Mouse (Mus musculus) kidney, adult 8-10 months (tissue): ENCODE data around the gene Tsc22d3.
"Not testable (repeated sequence)": the region's sequence is repeated elsewhere in the genome, so short reads cannot be mapped to it uniquely, and the experiment has no call there.

ENCODE experiments used
- DNase-seq, 2 experiments: peaks; one replicate each; pipeline ENCODE4 v3.0.0; 2022

Gene Tsc22d3

DNA sequence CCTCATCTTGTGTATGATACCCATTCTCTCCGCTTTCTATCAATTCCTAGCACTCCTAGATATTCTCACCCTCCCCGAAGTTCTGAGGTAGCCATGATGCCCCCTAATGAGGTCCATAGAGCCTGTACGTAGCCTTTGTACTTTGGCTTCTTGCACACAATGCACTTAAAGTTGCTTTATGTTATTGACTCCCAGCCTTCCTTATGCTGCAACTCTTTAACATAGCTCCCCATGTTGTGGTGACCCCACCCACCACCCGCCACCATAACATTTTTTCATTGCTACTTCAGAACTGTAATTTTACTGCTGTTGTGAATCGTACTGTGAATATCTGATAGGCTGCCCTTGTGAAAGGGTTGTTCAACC, 74.2 kb downstream of the Tsc22d3 start:
- no peak for DNase-seq

DNA sequence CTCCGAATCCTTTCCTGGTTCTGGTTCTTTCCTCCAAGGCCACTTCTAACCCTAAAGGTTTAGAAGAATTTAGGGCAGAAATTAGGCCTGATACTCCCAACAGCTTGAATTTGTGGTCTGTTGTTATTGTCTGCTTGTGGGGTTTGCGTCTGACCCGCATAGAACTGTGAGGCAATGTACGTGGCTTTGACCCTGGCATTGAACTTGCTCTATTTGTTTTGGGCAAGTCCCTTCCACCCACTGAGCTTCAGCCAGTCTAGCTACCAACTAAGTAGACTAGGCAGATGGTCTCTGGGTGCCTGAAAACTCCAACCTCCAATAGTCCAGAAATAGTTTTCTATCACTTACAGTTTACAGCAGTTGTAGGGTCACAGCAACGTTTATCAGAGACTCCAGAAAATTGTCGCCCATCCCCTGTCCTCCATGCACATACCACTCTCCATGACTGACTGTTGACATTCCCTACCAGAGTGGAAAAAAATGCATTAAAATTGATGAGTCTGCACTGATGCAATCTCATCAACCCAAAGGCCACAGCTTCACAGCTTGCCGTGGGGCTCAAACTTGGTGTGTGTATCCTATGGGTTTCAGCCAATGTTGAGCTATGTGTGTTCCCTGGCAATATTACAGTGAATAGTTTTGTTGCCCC, 74.7 kb downstream of the Tsc22d3 start:
- no peak for DNase-seq

DNA sequence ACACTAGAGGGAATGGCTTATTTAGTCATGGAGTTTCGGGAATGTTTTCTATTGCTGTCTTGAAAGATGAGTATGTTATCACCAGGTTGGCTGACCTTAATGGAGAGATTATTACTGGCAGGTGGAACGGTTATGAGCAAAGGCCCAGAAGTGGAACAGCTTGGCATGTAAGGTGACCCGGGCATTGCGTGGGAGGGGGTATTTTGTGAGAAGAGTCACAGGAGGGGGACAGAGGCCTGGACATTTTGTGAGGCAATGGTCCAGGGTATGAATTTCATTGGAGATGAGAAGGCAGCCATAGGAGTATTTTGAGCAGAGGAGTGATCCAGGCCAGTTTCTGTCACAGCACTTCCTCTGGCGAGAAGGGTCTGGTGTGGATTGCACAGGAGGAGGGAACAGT, 76.2 kb downstream of the Tsc22d3 start:
- DNase-seq, result no peak

DNA sequence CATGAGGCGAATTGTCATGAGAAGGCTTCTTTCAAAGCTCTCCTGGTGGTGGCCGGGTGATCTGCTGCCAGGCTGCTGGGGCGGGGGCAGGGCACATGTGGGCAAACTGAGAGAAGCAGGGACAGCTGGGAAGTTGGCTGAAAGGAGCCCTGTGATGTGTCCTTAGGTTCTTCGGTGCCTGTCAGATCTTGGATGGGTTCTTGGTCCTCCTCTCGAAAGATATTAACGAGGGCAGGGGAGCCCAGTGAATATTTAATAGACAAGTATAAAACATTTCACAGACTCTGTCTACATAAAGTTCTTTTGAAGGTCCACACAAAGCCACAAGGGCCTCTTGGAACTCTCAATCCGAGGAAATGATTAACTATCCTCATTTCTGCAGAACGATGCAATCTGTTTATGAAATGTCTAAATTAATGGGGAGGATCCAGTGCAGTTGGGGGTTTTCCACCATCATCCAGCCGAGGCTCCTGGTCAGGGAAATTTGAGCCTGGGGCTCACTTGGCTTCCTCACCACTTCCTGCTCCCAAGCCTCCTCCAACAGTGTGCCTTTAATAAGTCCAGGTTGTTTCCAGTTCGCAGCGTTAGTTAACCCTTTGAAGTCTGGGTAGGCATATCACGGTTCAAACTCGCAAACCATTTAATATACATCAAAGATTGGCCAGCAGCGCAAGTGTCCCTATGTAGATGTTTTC, 78.2 kb downstream of the Tsc22d3 start:
- DNase-seq, result peak; percentile 60 to 67

DNA sequence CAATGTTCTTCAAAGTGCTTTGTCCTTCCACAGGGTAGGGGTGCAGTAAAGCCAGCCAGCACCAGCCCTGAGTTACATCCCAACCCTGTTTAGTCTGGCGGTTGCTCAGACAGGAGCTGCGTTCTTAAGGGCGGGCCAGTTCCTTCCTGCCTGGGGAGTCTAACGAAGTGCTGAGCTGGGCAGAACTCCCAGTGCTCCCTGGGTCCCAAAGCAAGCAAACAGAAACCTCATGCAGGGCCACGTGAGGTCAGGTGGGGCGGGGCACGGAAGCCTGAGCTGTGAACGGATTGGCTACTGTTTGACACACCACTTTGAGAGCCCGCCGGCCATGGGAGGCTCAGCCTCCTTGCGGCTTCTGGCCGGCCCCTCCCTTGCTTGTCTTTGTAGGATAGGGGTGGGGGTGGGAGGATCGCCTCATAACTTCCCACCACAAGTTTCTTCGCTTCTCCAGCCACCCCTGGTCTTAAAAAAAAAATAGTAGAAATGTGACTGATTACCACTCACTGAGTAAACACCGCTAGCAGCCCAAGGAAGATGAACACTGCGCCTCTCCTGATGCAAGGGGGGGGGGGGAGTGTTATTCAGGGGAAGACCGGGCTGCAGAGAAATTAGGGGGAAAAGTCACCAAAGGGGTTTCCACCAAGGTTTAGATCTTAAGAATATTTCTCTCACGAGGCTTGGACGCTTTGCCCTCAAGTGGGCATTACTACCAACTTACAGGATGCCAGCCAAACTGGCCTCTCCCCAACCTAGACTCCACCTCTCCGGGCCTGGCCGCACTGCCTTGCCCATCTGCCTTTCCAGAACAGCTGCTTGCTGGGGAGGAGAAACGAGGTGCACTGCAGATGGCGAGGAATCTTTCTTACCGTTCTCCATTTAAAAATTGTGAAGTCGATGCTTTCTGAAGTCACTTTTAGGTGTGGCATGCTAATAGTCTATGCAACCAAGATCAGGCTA, 80.0 kb downstream of the Tsc22d3 start:
- peak; percentile 96 to 97 for DNase-seq

DNA sequence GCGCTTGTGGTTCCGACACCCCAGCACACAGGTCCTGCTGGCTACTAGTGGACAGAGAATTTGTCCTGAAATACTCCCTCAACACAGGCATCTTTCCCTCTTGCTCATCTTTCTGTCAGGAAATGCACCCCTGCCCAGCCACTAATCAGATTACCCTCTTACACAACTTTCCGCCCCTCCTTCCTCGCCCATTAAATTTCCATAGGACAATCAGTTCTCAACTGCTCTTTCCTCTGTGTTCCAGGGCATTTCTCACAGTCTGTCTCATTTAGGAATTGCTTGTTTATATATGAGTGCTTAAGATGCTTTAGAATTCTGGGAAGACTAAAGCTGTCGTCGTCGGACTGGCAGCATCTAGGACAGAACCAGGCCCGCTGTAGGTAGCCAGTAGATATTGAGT, 82.1 kb downstream of the Tsc22d3 start:
- DNase-seq, result no peak

DNA sequence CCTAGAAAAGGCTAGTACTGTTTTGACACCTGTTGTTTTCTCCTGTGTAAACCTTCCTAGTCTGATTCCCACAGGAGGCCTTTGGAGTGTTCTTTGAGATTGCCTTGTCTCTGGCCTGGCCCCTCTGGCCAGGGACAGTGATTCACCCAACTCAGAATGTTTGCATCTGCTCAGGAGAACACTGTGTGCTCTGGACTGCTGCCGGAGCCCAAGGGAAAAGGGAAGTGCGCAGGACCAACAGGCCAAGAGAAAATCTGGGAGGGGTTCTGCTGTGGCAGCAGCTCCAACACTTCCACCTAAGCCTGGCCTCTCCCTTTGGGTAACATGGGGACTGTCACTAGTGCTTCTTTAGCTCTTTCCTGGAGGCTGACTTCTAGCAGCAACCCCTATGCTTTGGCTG, 87.1 kb downstream of the Tsc22d3 start:
- no peak for DNase-seq

DNA sequence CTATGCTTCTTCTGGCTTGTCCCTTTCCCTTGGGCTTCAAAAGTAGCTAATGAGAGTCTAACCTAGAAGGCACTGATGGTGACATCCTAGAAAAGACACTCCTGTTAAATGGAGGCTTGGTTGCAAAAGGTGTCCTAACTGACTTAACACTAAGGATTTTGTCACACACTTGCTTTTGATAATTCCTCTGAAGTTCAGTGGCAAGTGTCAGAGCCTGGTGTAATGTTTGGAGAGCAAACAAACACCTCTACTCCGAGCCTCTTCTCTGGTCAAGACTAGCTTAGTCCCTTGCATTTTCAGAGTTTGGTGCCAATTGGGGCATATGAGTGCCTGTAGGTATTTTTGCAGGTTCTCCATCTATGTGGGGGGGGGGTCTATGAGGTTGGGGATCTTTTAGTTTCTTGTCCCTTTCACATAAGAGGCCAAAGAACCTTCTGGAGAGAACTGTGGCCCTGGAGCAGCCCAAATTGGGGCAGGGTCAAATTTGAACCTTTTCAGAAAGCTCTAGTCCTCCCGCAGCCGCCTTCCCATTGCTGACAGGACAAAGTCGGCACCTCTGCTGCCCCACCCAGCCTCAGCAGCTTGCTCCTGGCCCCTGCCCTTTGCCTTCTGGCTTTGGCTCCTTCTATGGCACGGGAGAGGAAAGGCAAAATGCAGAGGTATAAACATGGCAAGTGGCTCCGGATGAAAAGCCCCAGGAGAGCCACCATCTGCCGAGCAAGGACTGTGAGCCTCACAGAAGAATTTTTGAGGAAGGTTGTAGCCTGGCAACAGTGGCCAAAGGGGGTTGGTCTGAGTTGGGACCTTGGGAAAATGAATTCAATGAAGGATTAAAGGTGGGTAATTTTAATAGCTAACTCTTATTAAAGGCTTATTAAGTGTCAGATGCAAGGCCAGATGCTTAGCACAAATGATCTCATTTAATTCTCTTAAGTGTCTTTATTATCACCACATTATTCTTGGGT, 88.5 kb downstream of the Tsc22d3 start:
- no peak for DNase-seq

DNA sequence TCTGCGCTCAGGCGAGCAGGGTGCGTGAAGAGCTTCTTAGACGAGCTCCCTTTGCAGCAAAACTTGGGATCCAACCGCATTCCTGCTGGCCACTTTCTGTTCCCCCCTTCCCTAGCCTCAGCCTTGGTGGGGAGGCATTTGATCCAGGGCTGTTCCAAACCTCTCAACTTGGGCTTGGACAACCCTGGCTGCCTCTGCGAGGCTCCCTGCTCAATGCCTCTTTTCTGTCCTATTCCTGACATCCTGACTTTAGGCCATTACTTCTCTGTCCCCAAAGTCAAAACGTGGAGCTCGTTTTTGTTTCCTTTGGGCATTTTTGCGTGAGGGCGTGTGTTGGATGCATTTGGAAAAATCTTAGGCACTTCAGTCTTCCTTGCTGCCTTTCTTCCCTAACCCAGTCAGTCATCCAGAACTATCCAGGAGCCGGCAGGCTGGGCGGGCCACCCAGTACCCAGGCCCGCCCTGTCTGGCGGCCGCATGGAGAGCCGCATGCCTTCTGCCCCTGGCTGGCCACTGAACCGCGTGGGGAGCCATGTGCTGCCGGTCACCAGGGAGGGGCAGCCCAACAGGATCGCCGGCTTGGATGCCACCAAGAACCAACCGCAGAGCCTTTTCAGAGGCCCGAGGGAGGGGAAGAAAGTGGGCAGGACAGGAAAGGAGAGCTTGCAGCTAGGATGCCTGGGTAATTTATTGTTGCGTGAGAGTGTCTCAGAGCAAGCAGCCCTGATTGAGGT, 89.6 kb downstream of the Tsc22d3 start:
- DNase-seq, result peak; percentile 86 to 90

DNA sequence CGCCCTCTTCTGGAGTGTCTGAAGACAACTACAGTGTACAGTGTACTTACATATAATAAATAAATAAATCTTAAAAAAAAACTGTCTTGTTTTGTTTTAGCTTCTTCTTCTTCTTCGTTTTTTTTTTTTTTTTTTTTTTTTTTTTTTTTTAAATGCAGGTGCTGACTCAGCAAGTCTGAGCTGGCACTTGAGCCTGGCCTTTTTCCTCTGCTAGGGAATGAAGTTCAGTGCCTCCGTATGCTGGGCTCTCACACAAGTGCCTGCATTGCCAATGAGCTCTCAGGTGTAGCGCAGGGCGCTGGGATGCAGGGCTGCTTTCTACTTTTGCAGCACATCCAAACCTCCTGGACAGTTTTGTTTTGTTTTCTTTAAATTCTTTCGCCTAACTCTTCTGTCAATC, 90.6 kb downstream of the Tsc22d3 start:
- no peak for DNase-seq

DNA sequence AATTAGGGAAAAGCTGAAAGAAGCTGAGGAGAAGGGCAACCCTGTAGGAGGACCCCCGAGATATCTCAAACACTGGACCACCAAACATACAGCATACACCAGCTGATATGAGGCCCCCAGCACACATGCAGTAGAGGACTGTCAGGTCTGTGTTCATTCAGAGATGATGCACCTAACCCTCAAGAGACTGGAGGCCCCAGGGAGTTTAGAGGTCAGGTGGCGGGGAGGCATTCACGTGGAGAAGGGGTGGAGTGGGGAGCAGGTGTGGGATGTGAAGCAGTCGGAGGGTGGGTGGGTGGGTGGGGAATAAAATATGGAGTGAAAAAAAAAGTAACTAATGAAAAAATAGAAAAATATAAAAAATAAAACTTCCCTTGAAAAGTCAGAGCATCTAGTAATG, 91.7 kb downstream of the Tsc22d3 start:
- DNase-seq, result not testable (repeated sequence)

DNA sequence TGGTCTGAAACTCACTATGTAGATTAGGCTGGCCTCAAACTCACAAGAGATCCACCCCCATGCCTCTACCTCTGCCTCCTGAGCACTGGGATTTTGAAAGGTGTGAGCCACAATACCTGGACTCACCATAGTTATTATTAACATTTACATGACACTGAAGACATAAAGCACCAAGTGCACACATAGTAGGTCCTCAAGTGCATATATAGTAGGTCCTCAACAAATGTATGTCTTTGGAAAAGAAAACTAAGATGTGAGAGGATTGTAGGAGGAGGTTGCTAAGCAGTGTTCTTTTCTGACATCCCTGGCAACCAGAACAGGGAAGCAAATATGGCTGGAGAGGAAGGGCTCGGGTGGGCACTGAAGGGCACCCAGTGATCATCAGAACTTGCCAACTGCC, 93.1 kb downstream of the Tsc22d3 start:
- no peak for DNase-seq

DNA sequence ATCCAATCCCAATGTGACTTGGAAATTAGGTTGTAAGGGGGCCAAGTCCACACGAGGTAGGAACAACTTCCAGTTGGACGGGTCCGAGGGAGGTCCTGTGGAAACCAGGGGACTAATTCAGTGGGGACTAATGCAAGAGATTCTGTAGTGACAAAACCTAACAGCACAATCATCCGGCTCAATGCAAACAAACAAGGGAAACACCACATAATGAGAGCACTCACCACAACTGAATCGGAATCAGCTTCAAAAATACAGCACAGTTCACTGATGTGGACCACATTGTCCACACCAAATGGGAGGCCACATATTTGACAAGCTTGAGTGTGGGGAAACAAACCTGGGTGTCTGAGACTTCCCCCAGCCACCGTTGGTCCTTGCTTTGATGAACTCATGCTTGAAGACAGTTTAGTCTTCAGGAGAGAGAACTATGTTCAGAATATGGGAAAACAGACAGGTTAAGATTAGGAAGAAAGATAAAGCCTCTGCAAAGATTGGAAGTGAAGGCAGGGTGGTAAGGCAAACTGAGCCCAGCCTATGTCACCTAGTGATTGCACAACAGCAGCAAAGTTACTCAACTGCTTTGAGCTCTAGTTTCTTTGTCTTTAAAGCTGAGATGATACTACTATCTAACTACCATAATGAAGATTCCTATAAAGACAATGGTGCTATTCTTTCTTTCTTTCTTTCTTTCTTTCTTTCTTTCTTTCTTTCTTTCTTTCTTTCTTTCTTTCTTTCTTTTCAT, 93.9 kb downstream of the Tsc22d3 start:
- DNase-seq, result no peak

DNA sequence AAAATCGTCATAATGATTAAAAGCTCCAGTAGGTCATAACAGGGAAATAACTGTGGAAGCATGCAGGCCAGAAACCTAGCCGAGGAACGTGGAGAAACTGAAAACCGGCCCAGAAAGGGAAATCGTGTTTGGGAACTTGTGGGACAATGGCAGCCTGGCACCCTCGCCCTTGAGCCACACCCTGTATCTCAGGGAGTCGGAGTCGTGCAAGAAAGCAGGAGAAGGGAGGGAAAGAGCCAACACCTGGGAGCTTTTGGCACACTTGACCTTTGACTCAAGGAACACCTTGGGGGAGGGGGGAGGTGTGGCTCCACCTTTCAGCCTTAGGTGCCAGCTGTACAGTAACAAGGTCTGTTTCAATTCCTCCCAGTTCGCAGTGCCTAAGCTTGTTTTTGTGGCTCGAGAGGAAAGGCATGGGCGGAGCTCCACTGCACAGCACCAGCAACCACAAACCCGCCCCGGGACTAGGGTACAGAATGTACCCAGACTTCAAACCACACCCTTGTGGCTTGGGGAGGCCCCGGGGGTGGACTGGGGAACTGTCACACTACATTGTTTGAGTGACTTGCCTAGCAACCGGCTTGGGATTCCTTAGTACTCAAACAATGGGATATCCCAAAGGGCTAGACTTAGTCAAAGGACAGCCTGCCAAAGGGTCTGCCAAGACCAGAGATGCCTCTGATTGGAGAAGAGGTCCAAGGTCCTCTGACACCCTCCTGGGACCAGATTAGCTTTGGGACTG, 94.8 kb downstream of the Tsc22d3 start:
- peak; percentile 67 to 68 for DNase-seq

DNA sequence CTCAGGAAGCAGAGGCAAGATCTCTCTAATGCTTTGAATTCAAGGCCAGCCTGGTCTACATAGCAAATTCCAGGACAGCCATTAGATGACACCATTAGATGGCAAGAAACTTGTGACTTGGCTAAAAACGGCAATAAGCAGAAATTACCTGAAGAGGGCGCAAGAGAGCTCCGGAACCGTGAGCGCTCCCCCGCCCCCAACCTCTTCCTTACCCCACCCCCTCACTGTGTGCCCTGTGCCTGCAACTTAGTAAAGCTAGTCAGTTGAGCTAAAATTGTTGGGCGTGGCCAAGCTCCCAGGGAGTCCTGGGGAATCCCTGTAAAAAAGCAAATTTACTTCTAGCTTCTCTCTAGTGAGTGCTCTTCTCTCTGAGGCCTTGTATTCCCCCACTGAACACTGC, 96.6 kb downstream of the Tsc22d3 start:
- DNase-seq, result peak; percentile 59 to 60

DNA sequence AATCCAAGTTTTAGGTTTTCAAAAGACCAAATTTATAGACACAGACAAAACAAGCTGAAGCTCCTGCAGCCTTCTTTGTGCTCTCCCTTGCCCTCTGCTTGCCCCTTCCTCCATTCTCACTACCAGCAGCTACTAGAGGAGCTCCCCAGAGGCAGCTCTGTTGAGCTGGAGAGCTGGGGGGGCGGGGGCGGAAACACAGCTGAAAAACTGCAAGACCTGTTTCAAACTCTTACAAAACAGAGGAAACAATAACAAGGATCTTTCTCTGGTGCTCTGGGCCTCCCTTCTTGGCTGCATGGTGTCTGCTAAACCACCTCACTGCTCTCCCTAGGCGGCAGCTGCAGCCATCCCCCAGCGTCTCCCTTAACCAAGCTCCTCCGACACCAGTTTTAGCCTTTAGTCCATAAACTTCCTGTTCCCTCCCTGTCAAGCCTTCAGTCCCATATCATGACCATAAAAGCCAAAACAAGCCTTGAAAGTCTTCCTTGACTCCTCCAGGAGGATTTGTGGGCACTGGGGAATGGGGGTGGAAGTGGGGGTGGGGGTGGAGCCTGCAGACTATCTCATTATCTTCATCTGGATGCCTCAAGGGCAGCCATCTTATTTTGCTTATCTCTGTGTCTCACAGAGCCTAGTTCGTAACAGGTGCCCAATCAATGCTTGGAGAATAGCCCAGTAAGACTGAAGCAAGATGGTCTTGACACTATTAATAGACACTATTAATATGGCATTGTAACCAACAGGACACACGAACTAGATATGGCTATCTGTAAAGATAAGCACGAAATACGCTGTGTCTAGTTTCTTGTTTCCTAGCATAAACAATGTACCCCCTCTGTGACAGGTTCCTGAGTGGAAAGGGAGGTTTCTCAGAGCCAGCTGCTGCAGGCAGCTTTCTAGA, 98.8 kb downstream of the Tsc22d3 start:
- DNase-seq, result no peak

DNA sequence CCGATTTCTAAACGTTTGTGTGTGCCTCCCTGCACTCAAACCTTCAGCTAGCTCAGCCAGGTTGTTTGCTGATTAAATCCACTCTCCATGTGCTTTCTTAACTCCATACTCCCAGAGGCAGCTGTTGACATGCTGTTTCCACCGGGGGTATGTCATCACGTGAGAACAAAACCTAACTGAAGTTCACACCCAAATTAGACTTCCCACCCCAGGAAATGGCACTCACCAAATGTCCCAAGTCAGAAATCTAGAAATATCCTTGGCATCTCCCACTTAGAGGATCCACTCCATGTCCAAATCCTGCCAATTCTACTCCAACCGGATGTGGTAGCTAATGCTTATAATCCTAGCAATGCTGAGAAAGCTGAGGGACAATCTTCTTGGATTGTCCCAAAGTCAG, 100.2 kb downstream of the Tsc22d3 start:
- DNase-seq, result no peak

DNA sequence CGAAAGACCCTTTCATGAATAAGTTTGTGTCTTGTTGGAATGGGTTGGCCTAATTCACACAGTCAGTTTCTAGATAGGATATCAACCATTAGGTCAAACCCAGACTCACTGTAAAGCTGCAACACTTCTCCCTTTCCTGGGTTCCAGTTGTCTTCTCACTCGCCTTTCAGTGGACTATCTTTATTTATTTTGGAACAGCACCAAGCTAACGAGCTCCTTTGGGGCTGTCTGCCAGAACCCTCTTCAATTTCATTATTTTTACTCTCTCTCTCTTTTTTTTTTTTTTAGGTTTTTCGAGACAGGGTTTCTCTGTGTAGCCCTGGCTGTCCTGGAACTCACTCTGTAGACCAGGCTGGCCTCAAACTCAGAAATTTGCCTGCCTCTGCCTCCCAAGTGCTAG, 102.0 kb downstream of the Tsc22d3 start:
- DNase-seq, result not testable (repeated sequence)

DNA sequence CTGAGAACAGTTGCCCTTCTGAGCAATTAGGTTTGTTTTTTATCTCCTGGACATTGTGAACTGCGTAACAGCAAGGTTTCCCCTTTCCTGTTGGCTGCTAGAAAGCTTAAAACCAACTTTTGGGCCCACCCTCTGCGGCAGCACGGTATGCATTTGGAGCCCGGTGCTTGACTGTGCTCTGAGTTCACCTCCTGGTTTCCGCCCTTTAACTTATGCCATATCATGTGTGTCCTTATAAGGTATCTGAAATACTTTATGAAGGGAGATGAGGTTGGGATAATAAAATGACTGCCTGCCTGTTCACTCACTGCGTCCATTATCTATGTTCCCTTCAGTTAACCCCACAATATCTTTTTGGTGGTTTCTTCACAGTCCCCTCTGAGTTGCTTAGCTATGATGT, 106.3 kb downstream of the Tsc22d3 start:
- no peak for DNase-seq
